Mouse (Mus musculus) testis, adult 2 months (tissue): ENCODE data around the gene Hmgcr.

ENCODE experiments used
- CTCF ChIP-seq: fragments of 200-500 bp; IDR thresholded peaks from 2 replicates; pipeline ENCODE4 v1.5.1; 2012; ENCODE audit warnings: low read depth, mild to moderate bottlenecking, inconsistent platforms, low read length, moderate library complexity; ENCODE audit not compliant: control insufficient read depth, insufficient read depth, insufficient replicate concordance
- POLR2A ChIP-seq: fragments of 200-500 bp; IDR thresholded peaks from 2 replicates; pipeline ENCODE4 v1.6.1; 2012; ENCODE audit warnings: low read depth, mild to moderate bottlenecking, inconsistent platforms, low read length, moderate library complexity; ENCODE audit not compliant: control insufficient read depth

GRCm38 (mm10) chr13:96709269-96710233 is 38.8 kb upstream of the Hmgcr start:
- no peak for TF ChIP-seq POLR2A
- no peak for TF ChIP-seq CTCF
